Mouse (Mus musculus): ENCODE results near the gene Rnf126. TPM values are rescaled to one million over a fixed set of nuclear protein-coding genes. Genes with fewer than 3 reads are reported as not detected.
A peak's percentile ranks its signal among the peaks of the same experiment; 100 is the strongest.

Gene Rnf126
- polyA plus RNA-seq, 1 experiment = 157 TPM

- TF ChIP-seq POLR2A (IDR thresholded peaks at IDR 0.05; ENCODE audit: extremely low read depth, insufficient read depth, low read length) (no peak), CTCF (IDR thresholded peaks at IDR 0.05; ENCODE audit: extremely low read depth, insufficient read depth, low read length) (no peak)
- H3K27ac ChIP-seq (ENCODE audit: insufficient read depth, low read length) = no peak overlapping the region
- peaks cover 6% of the 10 kb centered on the region; the same call in 1 of the 2 replicates for H3K4me1 ChIP-seq (ENCODE audit: control insufficient read depth, insufficient read depth, low read length)
- H3K4me3 ChIP-seq (ENCODE audit: insufficient read depth, low read length) = no peak overlapping the region
These were observed 43.1 kb downstream of the Rnf126 start for GRCm38 (mm10) chr10:79723692-79724091.

- TF ChIP-seq CTCF (IDR thresholded peaks at IDR 0.05; ENCODE audit: extremely low read depth, insufficient read depth, low read length) (no peak), POLR2A (IDR thresholded peaks at IDR 0.05; ENCODE audit: extremely low read depth, insufficient read depth, low read length) (no peak)
- Histone ChIP-seq H3K4me3 (ENCODE audit: insufficient read depth, low read length) (no peak overlapping the region), H3K4me1 (ENCODE audit: control insufficient read depth, insufficient read depth, low read length) (peaks cover 8% of the 10 kb centered on the region; the same call in 1 of the 2 replicates), H3K27ac (ENCODE audit: insufficient read depth, low read length) (no peak overlapping the region)
These were observed 43.7 kb downstream of the Rnf126 start for GRCm38 (mm10) chr10:79723047-79723446.

- H3K4me3 ChIP-seq (ENCODE audit: insufficient read depth, low read length) = no peak overlapping the region
- TF ChIP-seq POLR2A (IDR thresholded peaks at IDR 0.05; ENCODE audit: extremely low read depth, insufficient read depth, low read length) = no peak
- no peak for TF ChIP-seq CTCF (IDR thresholded peaks at IDR 0.05; ENCODE audit: extremely low read depth, insufficient read depth, low read length)
These were observed 45.7 kb downstream of the Rnf126 start for GRCm38 (mm10) chr10:79721089-79721488.

GRCm38 (mm10) chr10:79717640-79718357, 49.0 kb downstream of the Rnf126 start:
- TF ChIP-seq POLR2A (IDR thresholded peaks at IDR 0.05; ENCODE audit: extremely low read depth, insufficient read depth, low read length) = no peak
- TF ChIP-seq CTCF (IDR thresholded peaks at IDR 0.05; ENCODE audit: extremely low read depth, insufficient read depth, low read length) = no peak
- Histone ChIP-seq H3K27ac (ENCODE audit: insufficient read depth, low read length) (no peak overlapping the region), H3K4me1 (ENCODE audit: control insufficient read depth, insufficient read depth, low read length) (peaks cover 8% of the 10 kb centered on the region; the same call in 1 of the 2 replicates), H3K4me3 (ENCODE audit: insufficient read depth, low read length) (peak overlapping the region; percentile 63)

More at GRCm38 (mm10) chr10:79721089-79721488, 45.7 kb downstream of the Rnf126 start:
- H3K4me1 ChIP-seq (ENCODE audit: control insufficient read depth, insufficient read depth, low read length) = peaks cover 8% of the 10 kb centered on the region; the same call in 1 of the 2 replicates
- no peak overlapping the region for H3K27ac ChIP-seq (ENCODE audit: insufficient read depth, low read length)

- H3K4me3 ChIP-seq (ENCODE audit: insufficient read depth, low read length) = peak overlapping the region; percentile 63
- peaks cover 6% of the 10 kb centered on the region; the same call in 1 of the 2 replicates for H3K4me1 ChIP-seq (ENCODE audit: control insufficient read depth, insufficient read depth, low read length)
- no peak for TF ChIP-seq POLR2A (IDR thresholded peaks at IDR 0.05; ENCODE audit: extremely low read depth, insufficient read depth, low read length)
- no peak for TF ChIP-seq CTCF (IDR thresholded peaks at IDR 0.05; ENCODE audit: extremely low read depth, insufficient read depth, low read length)
- peak overlapping the region; percentile 83 for H3K27ac ChIP-seq (ENCODE audit: insufficient read depth, low read length)
These were observed 49.8 kb downstream of the Rnf126 start for GRCm38 (mm10) chr10:79716988-79717355.

GRCm38 (mm10) chr10:79716254-79716987, 50.3 kb downstream of the Rnf126 start, which contains the start of gene Hcn2:
Gene Hcn2 (plus strand): TSS chr10:79716634.
- H3K4me3 ChIP-seq (ENCODE audit: insufficient read depth, low read length) = peak within 1 kb of the TSS; percentile 63
- H3K27ac ChIP-seq (ENCODE audit: insufficient read depth, low read length) = peak within 1 kb of the TSS; percentile 83
- H3K4me1 ChIP-seq (ENCODE audit: control insufficient read depth, insufficient read depth, low read length) = peaks cover 6% of the 10 kb centered on the region; the same call in 1 of the 2 replicates
- TF ChIP-seq POLR2A (IDR thresholded peaks at IDR 0.05; ENCODE audit: extremely low read depth, insufficient read depth, low read length) (peak; percentile 36; the same call in 1 of the 2 replicates), CTCF (IDR thresholded peaks at IDR 0.05; ENCODE audit: extremely low read depth, insufficient read depth, low read length) (no peak)

- no peak for TF ChIP-seq POLR2A (IDR thresholded peaks at IDR 0.05; ENCODE audit: extremely low read depth, insufficient read depth, low read length)
- TF ChIP-seq CTCF (IDR thresholded peaks at IDR 0.05; ENCODE audit: extremely low read depth, insufficient read depth, low read length) = no peak
- no peak overlapping the region for H3K4me3 ChIP-seq (ENCODE audit: insufficient read depth, low read length)
- peaks cover 6% of the 10 kb centered on the region; the same call in 1 of the 2 replicates for H3K4me1 ChIP-seq (ENCODE audit: control insufficient read depth, insufficient read depth, low read length)
- no peak overlapping the region for H3K27ac ChIP-seq (ENCODE audit: insufficient read depth, low read length)
These were observed 51.8 kb downstream of the Rnf126 start for GRCm38 (mm10) chr10:79714996-79715395.

GRCm38 (mm10) chr10:79713163-79713562, 53.6 kb downstream of the Rnf126 start:
- H3K4me1 ChIP-seq (ENCODE audit: control insufficient read depth, insufficient read depth, low read length) = peaks cover under 1% of the 10 kb centered on the region; the same call in 1 of the 2 replicates
- TF ChIP-seq POLR2A (IDR thresholded peaks at IDR 0.05; ENCODE audit: extremely low read depth, insufficient read depth, low read length) (no peak), CTCF (IDR thresholded peaks at IDR 0.05; ENCODE audit: extremely low read depth, insufficient read depth, low read length) (no peak)
- H3K4me3 ChIP-seq (ENCODE audit: insufficient read depth, low read length) = no peak overlapping the region
- H3K27ac ChIP-seq (ENCODE audit: insufficient read depth, low read length) = no peak overlapping the region

GRCm38 (mm10) chr10:79712499-79713126, 54.1 kb downstream of the Rnf126 start:
- no peak overlapping the region for H3K4me3 ChIP-seq (ENCODE audit: insufficient read depth, low read length)
- 0 out of 2 replicates have a peak, but pooled peaks cover 1% of the 10 kb centered on the region for H3K4me1 ChIP-seq (ENCODE audit: control insufficient read depth, insufficient read depth, low read length)
- peak; percentile 79 for TF ChIP-seq CTCF (IDR thresholded peaks at IDR 0.05; ENCODE audit: extremely low read depth, insufficient read depth, low read length)
- TF ChIP-seq POLR2A (IDR thresholded peaks at IDR 0.05; ENCODE audit: extremely low read depth, insufficient read depth, low read length) = no peak
- H3K27ac ChIP-seq (ENCODE audit: insufficient read depth, low read length) = peak overlapping the region; percentile 2; the same call in 1 of the 2 replicates
